Mouse (Mus musculus) embryonic facial prominence, embryonic 11.5 days (tissue): ENCODE measurements around the gene Ly6g6d. TPM values are rescaled to one million over a fixed set of nuclear protein-coding genes. Genes with fewer than 3 reads are reported as not detected.

ENCODE experiments used
- ATAC-seq: fragments of 200-750 bp; cut with Nextera tagmentation; replicated peaks from 2 replicates; pipeline ENCODE4 v1.8.0; 2017; ENCODE audit warnings: low read depth; ENCODE audit not compliant: insufficient number of reproducible peaks, low FRiP score, low TSS enrichment
- DNase-seq: peaks from one replicate; pipeline ENCODE4 v3.0.0-alpha.2; 2015; ENCODE audit warnings: low spot score
- H3K27ac ChIP-seq: fragments of 300-500 bp; sonication (generic); replicated peaks from 2 replicates; pipeline ENCODE4 v1.5.1; 2014; ENCODE audit warnings: mild to moderate bottlenecking, low read depth, low read length, control low read depth
- H3K27me3 ChIP-seq: fragments of 300-500 bp; sonication (generic); 2 replicates; pipeline ENCODE4 v1.6.1; 2014; ENCODE audit warnings: mild to moderate bottlenecking, low read length, moderate library complexity, mixed read lengths; ENCODE audit not compliant: control insufficient read depth, insufficient read depth
- H3K36me3 ChIP-seq: fragments of 300-500 bp; sonication (generic); replicated peaks from 2 replicates; pipeline ENCODE4 v1.6.1; 2014; ENCODE audit warnings: low read depth, mild to moderate bottlenecking, low read length, moderate library complexity, mixed read lengths; ENCODE audit not compliant: control insufficient read depth, insufficient read depth
- H3K4me1 ChIP-seq: fragments of 300-500 bp; sonication (generic); 2 replicates; pipeline ENCODE4 v1.6.1; 2014; ENCODE audit warnings: low read length, mixed read lengths; ENCODE audit not compliant: control insufficient read depth, insufficient read depth
- H3K4me2 ChIP-seq: fragments of 300-500 bp; sonication (generic); 2 replicates; pipeline ENCODE4 v1.6.1; 2014; ENCODE audit warnings: low read depth, mild to moderate bottlenecking, control low read depth, low read length, moderate library complexity
- H3K4me3 ChIP-seq: fragments of 300-500 bp; sonication (generic); 2 replicates; pipeline ENCODE4 v1.5.1; 2014; ENCODE audit warnings: low read depth, low read length, control low read depth
- H3K9ac ChIP-seq: fragments of 300-500 bp; sonication (generic); replicated peaks from 2 replicates; pipeline ENCODE4 v1.6.1; 2014; ENCODE audit warnings: mild to moderate bottlenecking, control low read depth, low read length
- H3K9me3 ChIP-seq: fragments of 300-500 bp; sonication (generic); replicated peaks from 2 replicates; pipeline ENCODE4 v1.6.1; 2016; ENCODE audit warnings: mild to moderate bottlenecking, low read length, inconsistent platforms, mixed read lengths; ENCODE audit not compliant: control insufficient read depth
- WGBS: fragments of 180-500 bp; shearing (Covaris S2); extraction: QIAGEN DNeasy Blood & Tissue Kit; methylation state at CpG from one replicate; pipeline ENCODE4 v1.1.7; 2014; 5-methylcytosine and 5-hydroxymethylcytosine counted together
- polyA plus RNA-seq: library from polyadenylated mRNA; unstranded; fragments of >200 nt; fragmentation: Nextera tagmentation; extraction: Ambion mirVana; gene quantifications from 2 replicates; pipeline ENCODE4 v1.2.1, GENCODE M21; 2014

The Ly6g6d gene
- polyA plus RNA-seq, 1 experiment from 2014 or later: not detected

- no peak for DNase-seq
- H3K4me2 ChIP-seq: no peak overlapping the region
- no peak overlapping the region for H3K27ac ChIP-seq
- 69% methylated on average over 8 of the region's 8 CpGs for WGBS
- H3K4me3 ChIP-seq: no peak overlapping the region
- peaks cover 3% of the 10 kb centered on the region for H3K4me1 ChIP-seq
- no peak overlapping the region for H3K9ac ChIP-seq
- H3K27me3 ChIP-seq: no peaks in the 10 kb centered on the region
- ATAC-seq: no peak
- no peaks in the 10 kb centered on the region for H3K36me3 ChIP-seq
- H3K9me3 ChIP-seq: no peaks in the 10 kb centered on the region
Observed at GRCm38 (mm10) chr17:35032323-35032870, 45.5 kb downstream of the Ly6g6d start.

GRCm38 (mm10) chr17:35031880-35032279 lies 46.0 kb downstream of the Ly6g6d start:
- DNase-seq (no peak), ATAC-seq (no peak)
- Histone ChIP-seq H3K36me3 (no peaks in the 10 kb centered on the region), H3K9ac (no peak overlapping the region), H3K4me2 (no peak overlapping the region), H3K9me3 (no peaks in the 10 kb centered on the region), H3K27ac (no peak overlapping the region), H3K27me3 (no peaks in the 10 kb centered on the region), H3K4me3 (no peak overlapping the region), H3K4me1 (peaks cover 3% of the 10 kb centered on the region)
- 75% methylated on average over 7 of the region's 7 CpGs for WGBS

- WGBS: 94% methylated on average over 11 of the region's 11 CpGs
Observed at GRCm38 (mm10) chr17:35031272-35031671, 46.6 kb downstream of the Ly6g6d start.

GRCm38 (mm10) chr17:35029691-35030532 lies 48.0 kb downstream of the Ly6g6d start:
- H3K9me3 ChIP-seq: no peaks in the 10 kb centered on the region
- peaks cover 3% of the 10 kb centered on the region for H3K4me1 ChIP-seq
- H3K4me3 ChIP-seq: no peak overlapping the region
- 27% methylated on average over 19 of the region's 19 CpGs for WGBS
- H3K27ac ChIP-seq: no peak overlapping the region
- no peak overlapping the region for H3K4me2 ChIP-seq
- H3K9ac ChIP-seq: peak overlapping the region; percentile 13; the same call in 1 of the 2 replicates
- H3K27me3 ChIP-seq: no peaks in the 10 kb centered on the region
- ATAC-seq: no peak
- H3K36me3 ChIP-seq: no peaks in the 10 kb centered on the region
- peak; percentile 56 for DNase-seq

More at GRCm38 (mm10) chr17:35031272-35031671, 46.6 kb downstream of the Ly6g6d start:
- H3K27me3 ChIP-seq: no peaks in the 10 kb centered on the region
- H3K4me3 ChIP-seq: no peak overlapping the region
- H3K27ac ChIP-seq: no peak overlapping the region
- H3K9me3 ChIP-seq: no peaks in the 10 kb centered on the region
- no peaks in the 10 kb centered on the region for H3K36me3 ChIP-seq
- H3K4me1 ChIP-seq: peaks cover 3% of the 10 kb centered on the region
- H3K9ac ChIP-seq: no peak overlapping the region
- DNase-seq: no peak
- ATAC-seq: no peak
- H3K4me2 ChIP-seq: no peak overlapping the region

GRCm38 (mm10) chr17:35028315-35028714 lies 49.5 kb downstream of the Ly6g6d start:
- no peaks in the 10 kb centered on the region for H3K36me3 ChIP-seq
- 73% methylated on average over 2 of the region's 2 CpGs for WGBS
- H3K4me1 ChIP-seq: peaks cover 3% of the 10 kb centered on the region
- DNase-seq (no peak), ATAC-seq (no peak)
- no peak overlapping the region for H3K27ac ChIP-seq
- H3K4me2 ChIP-seq: no peak overlapping the region
- no peak overlapping the region for H3K4me3 ChIP-seq
- no peak overlapping the region for H3K9ac ChIP-seq
- no peaks in the 10 kb centered on the region for H3K9me3 ChIP-seq
- no peaks in the 10 kb centered on the region for H3K27me3 ChIP-seq

- DNase-seq (peak; percentile 38), ATAC-seq (0 out of 2 replicates have a peak, but pooled peaks have one; percentile 45)
- Histone ChIP-seq H3K4me1 (peaks cover 3% of the 10 kb centered on the region), H3K27ac (peak within 1 kb of the TSS; percentile 38; the same call in 1 of the 2 replicates), H3K4me2 (peak within 1 kb of the TSS; percentile 25; the same call in 1 of the 2 replicates), H3K9me3 (no peaks in the 10 kb centered on the region), H3K36me3 (no peaks in the 10 kb centered on the region), H3K27me3 (no peaks in the 10 kb centered on the region), H3K4me3 (peak within 1 kb of the TSS; percentile 12; the same call in 1 of the 2 replicates), H3K9ac (peak within 1 kb of the TSS; percentile 51)
- WGBS: 37% methylated on average over 13 of the region's 13 CpGs
Observed at GRCm38 (mm10) chr17:35027277-35028068, 50.4 kb downstream of the Ly6g6d start, which contains the start of gene Sapcd1. Gene Sapcd1 (minus strand): TSS chr17:35028016.

GRCm38 (mm10) chr17:35026206-35026605 lies 51.7 kb downstream of the Ly6g6d start:
- no peak for DNase-seq
- H3K27ac ChIP-seq: no peak overlapping the region
- H3K27me3 ChIP-seq: no peaks in the 10 kb centered on the region
- no peak overlapping the region for H3K4me2 ChIP-seq
- H3K36me3 ChIP-seq: no peaks in the 10 kb centered on the region
- no peak overlapping the region for H3K4me3 ChIP-seq
- H3K9me3 ChIP-seq: no peaks in the 10 kb centered on the region
- no peak for ATAC-seq
- H3K9ac ChIP-seq: no peak overlapping the region
- WGBS: 76% methylated on average over 5 of the region's 5 CpGs
- peaks cover 3% of the 10 kb centered on the region for H3K4me1 ChIP-seq
